Comparison of ENCODE assay signal across 14 mouse cellular contexts in the genomic region with DNA sequence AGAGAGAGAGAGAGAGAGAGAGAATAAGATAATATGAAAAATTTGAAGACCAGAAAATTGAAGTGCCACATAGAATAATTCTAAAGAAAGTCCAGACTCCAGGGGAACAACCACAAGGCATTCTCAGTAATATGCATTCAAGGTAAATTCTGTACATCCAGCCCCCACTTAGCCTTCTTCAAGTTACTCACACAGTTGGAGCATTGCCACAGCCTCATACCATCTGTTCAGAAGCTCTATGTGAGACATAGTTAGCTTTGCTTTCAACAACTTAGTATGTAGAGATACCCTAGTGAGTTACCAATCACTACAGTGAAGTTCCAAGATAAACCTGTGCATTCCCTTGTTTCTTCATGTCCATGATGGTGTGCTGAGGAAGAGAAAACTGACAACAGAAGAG.
DNase-seq lines count a peak whose midpoint lies in the region.
"Had no signal": no experiment of that assay in that cellular context is flagged by ENCODE, and none has a peak within 500 bp of the region (broad histone marks: within the 10 kb centered on the region; RNA-seq: fewer than 3 reads in every experiment).

No protein-coding gene starts in this region.

- peak; percentile 10 for DNase-seq in layer of hippocampus, adult 11-12 months (ENCODE audit: low spot score)
- no peak for DNase-seq in layer of hippocampus, postnatal 36 days
- peak; percentile 6 to 8 for DNase-seq in frontal cortex, postnatal 10 days (ENCODE audit: low spot score in 2 of 2)
- peak; percentile 23 to 85 for DNase-seq in left cerebral cortex, postnatal 25 days (ENCODE audit: low spot score in 2 of 2)
- peak; percentile 82 for DNase-seq in telencephalon, adult 2 months (ENCODE audit: low read depth, low spot score)
- DNase-seq in urinary bladder, postnatal 4 days (ENCODE audit: low spot score in 2 of 2): no peak
- DNase-seq in spleen, postnatal 10 days (ENCODE audit: low spot score in 2 of 2): no peak
- DNase-seq: adrenal gland, postnatal 10 days; cerebellum, adult 11 months; cerebellum, postnatal 25 days; heart, adult 18-20 months; heart, postnatal 36 days; retina, postnatal 1 day; thymus, postnatal 25 days had no signal

- intact Hi-C loops in left cerebral cortex, postnatal 25 days (cut with DNase I): no loop called here

Comparison
In these comparisons a context has a peak if more than half of its experiments do, and no peak if none do; other contexts are left out.
1. DNase-seq: peak in layer of hippocampus, adult 11-12 months (single experiment), frontal cortex, postnatal 10 days (2 of 2), left cerebral cortex, postnatal 25 days (2 of 2) and telencephalon, adult 2 months (single experiment); none in layer of hippocampus, postnatal 36 days (0 of 2), urinary bladder, postnatal 4 days (0 of 2) and spleen, postnatal 10 days (0 of 2).